Mouse (Mus musculus) embryonic facial prominence, embryonic 11.5 days (tissue): ENCODE results near the gene Gfod2. TPM values are rescaled to one million over a fixed set of nuclear protein-coding genes. Genes with fewer than 3 reads are reported as not detected.
A peak's percentile ranks its signal among the peaks of the same experiment; 100 is the strongest.

Experiments
- ATAC-seq: fragments of 200-750 bp; cut with Nextera tagmentation; replicated peaks from 2 replicates; pipeline ENCODE4 v1.8.0; 2017; ENCODE audit warnings: low read depth; ENCODE audit not compliant: insufficient number of reproducible peaks, low FRiP score, low TSS enrichment
- DNase-seq: peaks from one replicate; pipeline ENCODE4 v3.0.0-alpha.2; 2015; ENCODE audit warnings: low spot score
- H3K27ac ChIP-seq: fragments of 300-500 bp; sonication (generic); replicated peaks from 2 replicates; pipeline ENCODE4 v1.5.1; 2014; ENCODE audit warnings: mild to moderate bottlenecking, low read depth, low read length, control low read depth
- H3K27me3 ChIP-seq: fragments of 300-500 bp; sonication (generic); 2 replicates; pipeline ENCODE4 v1.6.1; 2014; ENCODE audit warnings: mild to moderate bottlenecking, low read length, moderate library complexity, mixed read lengths; ENCODE audit not compliant: control insufficient read depth, insufficient read depth
- H3K36me3 ChIP-seq: fragments of 300-500 bp; sonication (generic); replicated peaks from 2 replicates; pipeline ENCODE4 v1.6.1; 2014; ENCODE audit warnings: low read depth, mild to moderate bottlenecking, low read length, moderate library complexity, mixed read lengths; ENCODE audit not compliant: control insufficient read depth, insufficient read depth
- H3K4me1 ChIP-seq: fragments of 300-500 bp; sonication (generic); 2 replicates; pipeline ENCODE4 v1.6.1; 2014; ENCODE audit warnings: low read length, mixed read lengths; ENCODE audit not compliant: control insufficient read depth, insufficient read depth
- H3K4me2 ChIP-seq: fragments of 300-500 bp; sonication (generic); 2 replicates; pipeline ENCODE4 v1.6.1; 2014; ENCODE audit warnings: low read depth, mild to moderate bottlenecking, control low read depth, low read length, moderate library complexity
- H3K4me3 ChIP-seq: fragments of 300-500 bp; sonication (generic); 2 replicates; pipeline ENCODE4 v1.5.1; 2014; ENCODE audit warnings: low read depth, low read length, control low read depth
- H3K9ac ChIP-seq: fragments of 300-500 bp; sonication (generic); replicated peaks from 2 replicates; pipeline ENCODE4 v1.6.1; 2014; ENCODE audit warnings: mild to moderate bottlenecking, control low read depth, low read length
- H3K9me3 ChIP-seq: fragments of 300-500 bp; sonication (generic); replicated peaks from 2 replicates; pipeline ENCODE4 v1.6.1; 2016; ENCODE audit warnings: mild to moderate bottlenecking, low read length, inconsistent platforms, mixed read lengths; ENCODE audit not compliant: control insufficient read depth
- WGBS: fragments of 180-500 bp; shearing (Covaris S2); extraction: QIAGEN DNeasy Blood & Tissue Kit; methylation state at CpG from one replicate; pipeline ENCODE4 v1.1.7; 2014; 5-methylcytosine and 5-hydroxymethylcytosine counted together
- polyA plus RNA-seq: library from polyadenylated mRNA; unstranded; fragments of >200 nt; fragmentation: Nextera tagmentation; extraction: Ambion mirVana; gene quantifications from 2 replicates; pipeline ENCODE4 v1.2.1, GENCODE M21; 2014

The Gfod2 gene
- polyA plus RNA-seq, 1 experiment from 2014 or later: 24.5 TPM

- Histone ChIP-seq H3K4me1 (peaks cover 8% of the 10 kb centered on the region), H3K9ac (no peak overlapping the region), H3K4me2 (no peak overlapping the region), H3K9me3 (no peaks in the 10 kb centered on the region), H3K36me3 (no peaks in the 10 kb centered on the region; the same call in 1 of the 2 replicates), H3K4me3 (no peak overlapping the region), H3K27ac (no peak overlapping the region), H3K27me3 (no peaks in the 10 kb centered on the region)
- DNase-seq (no peak), ATAC-seq (no peak)
- 83% methylated on average over 14 of the region's 14 CpGs for WGBS
These were observed 67.5 kb downstream of the Gfod2 start for GRCm38 (mm10) chr8:105690978-105691377.

GRCm38 (mm10) chr8:105689983-105690360, 68.5 kb downstream of the Gfod2 start:
- 93% methylated on average over 9 of the region's 9 CpGs for WGBS
- H3K9ac ChIP-seq: no peak overlapping the region
- no peak for ATAC-seq
- no peak overlapping the region for H3K4me3 ChIP-seq
- no peaks in the 10 kb centered on the region; the same call in 1 of the 2 replicates for H3K36me3 ChIP-seq
- no peak overlapping the region for H3K27ac ChIP-seq
- H3K27me3 ChIP-seq: no peaks in the 10 kb centered on the region
- H3K4me1 ChIP-seq: peaks cover 8% of the 10 kb centered on the region
- DNase-seq: no peak
- H3K9me3 ChIP-seq: no peaks in the 10 kb centered on the region
- H3K4me2 ChIP-seq: no peak overlapping the region

- Histone ChIP-seq H3K4me1 (peaks cover 8% of the 10 kb centered on the region), H3K9ac (no peak overlapping the region), H3K4me2 (no peak overlapping the region), H3K27ac (no peak overlapping the region), H3K27me3 (no peaks in the 10 kb centered on the region), H3K36me3 (no peaks in the 10 kb centered on the region; the same call in 1 of the 2 replicates), H3K4me3 (no peak overlapping the region), H3K9me3 (no peaks in the 10 kb centered on the region)
- 56% methylated on average over 35 of the region's 35 CpGs for WGBS
- DNase-seq: no peak
- ATAC-seq: no peak
These were observed 69.0 kb downstream of the Gfod2 start for GRCm38 (mm10) chr8:105689256-105689982.

GRCm38 (mm10) chr8:105688242-105688752, 70.2 kb downstream of the Gfod2 start:
- Histone ChIP-seq H3K4me3 (no peak overlapping the region), H3K9me3 (no peaks in the 10 kb centered on the region), H3K4me2 (no peak overlapping the region), H3K9ac (no peak overlapping the region), H3K27ac (no peak overlapping the region), H3K27me3 (no peaks in the 10 kb centered on the region), H3K4me1 (no peaks in the 10 kb centered on the region; the same call in 1 of the 2 replicates), H3K36me3 (peaks cover 4% of the 10 kb centered on the region)
- ATAC-seq (no peak), DNase-seq (no peak)
- 69% methylated on average over 14 of the region's 14 CpGs for WGBS

- no peak overlapping the region for H3K4me2 ChIP-seq
- WGBS: 68% methylated on average over 8 of the region's 8 CpGs
- H3K4me1 ChIP-seq: no peaks in the 10 kb centered on the region; the same call in 1 of the 2 replicates
- no peak for DNase-seq
- no peak overlapping the region for H3K27ac ChIP-seq
- H3K36me3 ChIP-seq: peaks cover 7% of the 10 kb centered on the region; the same call in 1 of the 2 replicates
- no peak for ATAC-seq
- H3K9me3 ChIP-seq: no peaks in the 10 kb centered on the region
- H3K4me3 ChIP-seq: no peak overlapping the region
- no peak overlapping the region for H3K9ac ChIP-seq
- H3K27me3 ChIP-seq: no peaks in the 10 kb centered on the region
These were observed 71.0 kb downstream of the Gfod2 start for GRCm38 (mm10) chr8:105687512-105687911.

GRCm38 (mm10) chr8:105686551-105686950, 71.9 kb downstream of the Gfod2 start:
- H3K9ac ChIP-seq: no peak overlapping the region
- no peaks in the 10 kb centered on the region for H3K9me3 ChIP-seq
- no peaks in the 10 kb centered on the region; the same call in 1 of the 2 replicates for H3K4me1 ChIP-seq
- H3K27ac ChIP-seq: no peak overlapping the region
- H3K4me2 ChIP-seq: no peak overlapping the region
- H3K36me3 ChIP-seq: peaks cover 7% of the 10 kb centered on the region; the same call in 1 of the 2 replicates
- H3K27me3 ChIP-seq: no peaks in the 10 kb centered on the region
- DNase-seq (no peak), ATAC-seq (no peak)
- no peak overlapping the region for H3K4me3 ChIP-seq
- 69% methylated on average over 6 of the region's 6 CpGs for WGBS

GRCm38 (mm10) chr8:105685796-105686308, 72.6 kb downstream of the Gfod2 start, which contains the start of gene Carmil2:
Gene Carmil2, plus strand, starts transcription at chr8:105686274.
- Histone ChIP-seq H3K9ac (no peak within 1 kb of the TSS), H3K9me3 (no peaks in the 10 kb centered on the region), H3K36me3 (peaks cover 7% of the 10 kb centered on the region; the same call in 1 of the 2 replicates), H3K27me3 (no peaks in the 10 kb centered on the region), H3K27ac (no peak within 1 kb of the TSS), H3K4me1 (no peaks in the 10 kb centered on the region; the same call in 1 of the 2 replicates), H3K4me3 (no peak within 1 kb of the TSS), H3K4me2 (no peak within 1 kb of the TSS)
- DNase-seq: peak; percentile 35
- peak; percentile 26; the same call in 1 of the 2 replicates for ATAC-seq
- 7% methylated on average over 26 of the region's 26 CpGs for WGBS

GRCm38 (mm10) chr8:105685325-105685724, 73.1 kb downstream of the Gfod2 start:
- Histone ChIP-seq H3K4me2 (no peak overlapping the region), H3K9ac (no peak overlapping the region), H3K27ac (no peak overlapping the region), H3K27me3 (no peaks in the 10 kb centered on the region), H3K36me3 (peaks cover 7% of the 10 kb centered on the region; the same call in 1 of the 2 replicates), H3K9me3 (no peaks in the 10 kb centered on the region), H3K4me1 (no peaks in the 10 kb centered on the region; the same call in 1 of the 2 replicates), H3K4me3 (no peak overlapping the region)
- ATAC-seq (no peak), DNase-seq (no peak)
- WGBS: 81% methylated on average over 7 of the region's 7 CpGs
